Mouse (Mus musculus) ES-E14 (cell line): ENCODE measurements around the gene Cars. TPM values are rescaled to one million over a fixed set of nuclear protein-coding genes. Genes with fewer than 3 reads are reported as not detected.
"Not testable (repeated sequence)": the region's sequence is repeated elsewhere in the genome, so short reads cannot be mapped to it uniquely, and the experiment has no call there.

Experiments used
- DNase-seq: peaks from one replicate; pipeline ENCODE4 v3.0.0-alpha.2; 2013; ENCODE audit warnings: low read depth, low spot score
- H3K27ac ChIP-seq: 2 replicates; pipeline ENCODE4 v1.5.1; 2012; ENCODE audit warnings: low read depth, mild to moderate bottlenecking, low read length, moderate library complexity, mixed read lengths; ENCODE audit not compliant: poor library complexity, insufficient read depth, severe bottlenecking
- H3K36me3 ChIP-seq: 2 replicates; pipeline ENCODE4 v1.6.1; 2012; ENCODE audit warnings: mild to moderate bottlenecking, low read length, moderate library complexity, mixed read lengths; ENCODE audit not compliant: control insufficient read depth, poor library complexity, insufficient read depth, severe bottlenecking
- H3K4me1 ChIP-seq, 2 experiments: fragments of 150-350 bp in 1 of 2; sonication (generic) in 1 of 2; 2 replicates each; pipeline ENCODE4 v1.6.1; 2012; ENCODE audit warnings: low read length in 2 of 2, mild to moderate bottlenecking in 1 of 2, mixed read lengths in 1 of 2; ENCODE audit not compliant: control insufficient read depth in 2 of 2, insufficient read depth in 2 of 2, poor library complexity in 1 of 2
- H3K4me3 ChIP-seq, 2 experiments: fragments of 150-350 bp in 1 of 2; sonication (generic) in 1 of 2; 2 replicates each; pipeline ENCODE4 v1.5.1; 2012; ENCODE audit warnings: low read length in 2 of 2, low read depth in 1 of 2, mild to moderate bottlenecking in 1 of 2, mixed read lengths in 1 of 2; ENCODE audit not compliant: insufficient read depth in 1 of 2, poor library complexity in 1 of 2, severe bottlenecking in 1 of 2
- H3K9ac ChIP-seq: 2 replicates; pipeline ENCODE4 v1.6.1; 2012; ENCODE audit warnings: low read depth, mild to moderate bottlenecking, low read length, mixed read lengths; ENCODE audit not compliant: poor library complexity, insufficient read depth, severe bottlenecking
- H3K9me3 ChIP-seq: fragments of 150-350 bp; sonication (generic); 2 replicates; pipeline ENCODE4 v1.6.1; 2012; ENCODE audit warnings: low read depth, mild to moderate bottlenecking, low read length; ENCODE audit not compliant: control insufficient read depth, insufficient read depth
- CHD2 ChIP-seq: IDR thresholded peaks from 2 replicates; pipeline ENCODE4 v1.6.1; 2014; ENCODE audit warnings: mild to moderate bottlenecking, low read depth, low read length, inconsistent platforms
- HCFC1 ChIP-seq: IDR thresholded peaks from 2 replicates; pipeline ENCODE4 v1.6.1; 2012; ENCODE audit warnings: low read length, inconsistent platforms, borderline replicate concordance; ENCODE audit not compliant: insufficient read depth
- MAFK ChIP-seq: IDR thresholded peaks from 2 replicates; pipeline ENCODE4 v1.6.1; 2014; ENCODE audit warnings: mild to moderate bottlenecking, low read depth, low read length, inconsistent platforms; ENCODE audit not compliant: insufficient read depth
- ZC3H11A ChIP-seq: IDR thresholded peaks from 2 replicates; pipeline ENCODE4 v1.6.1; 2012; ENCODE audit warnings: low read depth, mild to moderate bottlenecking, inconsistent platforms, low read length, borderline replicate concordance
- ZNF384 ChIP-seq: IDR thresholded peaks from 2 replicates; pipeline ENCODE4 v1.6.1; 2012; ENCODE audit warnings: low read depth, low read length, inconsistent platforms
- in situ Hi-C, 2 experiments: fragments of 600-800 bp; cut with MboI; formaldehyde crosslinking; loops; one replicate each; pipeline ENCODE4 v1.15.1; 2025; ENCODE audit warnings: low sequenced_read_pairs in 2 of 2, inconsistent platforms in 1 of 2; ENCODE audit not compliant: unreplicated experiment in 2 of 2
- total RNA-seq: library from RNA; depleted of rRNA; stranded (reverse); fragments of 300-350 nt; gene quantifications from 2 replicates; pipeline ENCODE4 v1.2.3, GENCODE M21; 2012

Cars gene
- total RNA-seq, 1 experiment: 153 TPM

DNA sequence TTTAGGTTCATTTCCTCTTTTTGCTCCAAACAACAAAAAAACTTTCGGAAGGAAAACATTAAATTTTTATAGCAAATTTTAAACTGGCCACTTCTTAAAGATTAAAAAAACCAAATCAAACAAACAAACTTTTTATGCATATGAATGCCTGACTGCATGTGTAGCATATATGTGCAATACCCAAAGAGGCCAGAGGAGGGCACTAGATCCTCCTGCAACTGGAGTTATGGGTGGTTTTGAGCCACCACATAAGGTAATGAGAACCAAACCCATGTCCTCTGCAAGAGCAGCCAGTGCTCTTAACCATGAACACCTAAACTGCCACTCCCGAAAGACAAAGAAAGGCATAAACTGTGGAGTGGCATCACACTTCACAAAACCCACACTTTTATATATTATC, 55.5 kb downstream of the Cars start:
- H3K9me3 ChIP-seq: no peaks in the 10 kb centered on the region
- in situ Hi-C loops: no loop called here
- peaks cover 1% of the 10 kb centered on the region; the same call in 1 of the 2 replicates for H3K36me3 ChIP-seq
- peak; percentile 47 for DNase-seq
- peaks cover 0 to 6% of the 10 kb centered on the region in 2 experiments for H3K4me1 ChIP-seq
- H3K4me3 ChIP-seq: no peak overlapping the region
- no peak overlapping the region for H3K27ac ChIP-seq
- TF ChIP-seq ZNF384 (no peak), HCFC1 (no peak), ZC3H11A (no peak), CHD2 (no peak), MAFK (no peak)
- H3K9ac ChIP-seq: no peak overlapping the region

DNA sequence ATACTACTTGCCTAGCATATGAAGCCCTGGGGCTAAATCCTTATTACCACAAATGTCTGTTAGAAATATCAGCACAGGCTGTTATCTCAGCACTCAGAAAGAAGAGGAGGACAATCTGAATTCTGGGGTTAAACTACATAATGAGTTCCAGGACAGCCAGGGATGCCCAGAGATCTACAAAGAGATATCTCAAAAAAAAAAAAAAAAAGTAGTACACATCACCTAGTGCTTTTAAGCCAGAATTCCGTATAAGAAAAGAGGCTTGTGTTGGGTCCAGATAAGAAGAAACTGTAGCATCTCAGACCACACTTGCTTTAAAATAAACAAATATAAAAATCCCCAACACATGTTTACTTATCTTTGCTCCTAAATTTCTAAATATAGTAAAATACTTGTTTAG, 61.2 kb downstream of the Cars start:
- H3K9me3 ChIP-seq: no peaks in the 10 kb centered on the region
- DNase-seq: no peak
- in situ Hi-C loops: no loop called here
- no peak overlapping the region for H3K4me3 ChIP-seq
- no peak overlapping the region for H3K27ac ChIP-seq
- H3K9ac ChIP-seq: no peak overlapping the region
- H3K4me1 ChIP-seq: peaks cover 0 to 3% of the 10 kb centered on the region in 2 experiments; a peak in 1 of 4 replicates
- TF ChIP-seq CHD2 (no peak), ZC3H11A (no peak), HCFC1 (no peak), MAFK (no peak), ZNF384 (no peak)
- H3K36me3 ChIP-seq: peaks cover 29% of the 10 kb centered on the region

DNA sequence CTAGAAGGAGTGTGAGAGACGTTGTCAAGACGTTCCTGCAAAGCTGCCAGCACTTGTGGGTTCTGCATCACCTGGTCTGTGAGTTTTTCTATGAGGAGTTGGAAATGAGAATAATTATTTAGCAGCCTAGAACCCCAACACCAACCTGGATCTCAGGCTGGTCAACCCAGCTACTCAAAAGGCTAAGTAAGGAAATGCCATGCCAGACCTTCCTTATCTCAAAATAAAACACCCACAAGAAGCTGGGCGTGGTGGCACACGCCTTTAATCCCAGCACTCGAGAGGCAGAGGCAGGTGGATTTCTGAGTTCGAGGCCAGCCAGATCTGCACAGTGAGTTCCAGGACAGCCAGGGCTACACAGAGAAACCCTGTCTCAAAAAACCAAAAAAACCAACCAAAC, 61.7 kb downstream of the Cars start:
- in situ Hi-C loops, H3K9ac ChIP-seq, H3K4me1 ChIP-seq, DNase-seq, H3K27ac ChIP-seq, H3K4me3 ChIP-seq, H3K9me3 ChIP-seq: not testable (repeated sequence)
- peaks cover 33% of the 10 kb centered on the region for H3K36me3 ChIP-seq

DNA sequence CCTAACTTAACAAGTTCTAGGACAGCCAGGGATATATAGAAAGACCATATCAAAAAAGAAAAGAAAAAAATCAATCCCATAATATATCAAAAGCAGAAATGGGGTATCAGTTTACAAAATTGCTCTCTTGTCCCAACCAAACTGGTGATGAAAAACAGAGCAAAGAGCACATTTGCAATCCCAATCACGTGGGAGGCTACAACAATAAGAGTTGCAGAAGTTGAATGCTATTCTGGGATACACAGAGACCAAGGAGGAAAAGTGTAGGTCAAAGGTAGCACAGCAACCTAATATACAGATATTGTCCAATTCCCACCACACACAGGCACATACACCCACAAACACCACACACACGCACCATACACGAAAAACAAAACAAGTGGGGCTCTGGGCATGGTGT, 63.6 kb downstream of the Cars start:
- Histone ChIP-seq H3K27ac (no peak overlapping the region), H3K36me3 (peaks cover 43% of the 10 kb centered on the region), H3K4me1 (peaks cover 0 to 2% of the 10 kb centered on the region in 2 experiments; a peak in 1 of 4 replicates), H3K4me3 (no peak overlapping the region), H3K9me3 (no peaks in the 10 kb centered on the region), H3K9ac (no peak overlapping the region)
- no peak for DNase-seq
- TF ChIP-seq HCFC1 (no peak), ZNF384 (no peak), CHD2 (no peak)
- in situ Hi-C loops: no loop called here

DNA sequence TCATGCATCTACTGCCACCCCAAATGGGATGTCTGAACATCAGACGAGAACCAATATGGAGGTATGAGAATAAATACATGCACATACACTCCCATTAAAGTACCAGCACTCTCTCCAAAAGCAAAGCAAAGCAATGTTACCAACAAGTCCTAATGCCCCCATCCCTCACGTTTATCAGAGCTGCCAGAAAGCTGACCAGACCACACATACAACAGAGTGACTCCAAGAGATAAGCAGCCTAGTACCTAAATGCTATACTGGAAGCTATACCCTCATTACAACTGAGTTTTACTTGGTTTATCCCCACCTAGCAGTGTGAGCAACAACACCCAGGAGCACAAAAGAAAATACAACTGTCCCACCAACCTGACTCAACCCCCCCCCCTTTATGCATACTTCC, 66.6 kb downstream of the Cars start:
- Histone ChIP-seq H3K4me3 (no peak overlapping the region), H3K4me1 (no peaks in the 10 kb centered on the region), H3K9ac (no peak overlapping the region), H3K27ac (no peak overlapping the region), H3K9me3 (no peaks in the 10 kb centered on the region), H3K36me3 (peaks cover 45% of the 10 kb centered on the region)
- in situ Hi-C loops: no loop called here
- no peak for TF ChIP-seq CHD2
- no peak for TF ChIP-seq ZNF384
- no peak for TF ChIP-seq MAFK
- no peak for DNase-seq
